Mouse (Mus musculus): ENCODE data around the gene Zfp874a.
"Not testable (repeated sequence)": the region's sequence is repeated elsewhere in the genome, so short reads cannot be mapped to it uniquely, and the experiment has no call there.

DNA sequence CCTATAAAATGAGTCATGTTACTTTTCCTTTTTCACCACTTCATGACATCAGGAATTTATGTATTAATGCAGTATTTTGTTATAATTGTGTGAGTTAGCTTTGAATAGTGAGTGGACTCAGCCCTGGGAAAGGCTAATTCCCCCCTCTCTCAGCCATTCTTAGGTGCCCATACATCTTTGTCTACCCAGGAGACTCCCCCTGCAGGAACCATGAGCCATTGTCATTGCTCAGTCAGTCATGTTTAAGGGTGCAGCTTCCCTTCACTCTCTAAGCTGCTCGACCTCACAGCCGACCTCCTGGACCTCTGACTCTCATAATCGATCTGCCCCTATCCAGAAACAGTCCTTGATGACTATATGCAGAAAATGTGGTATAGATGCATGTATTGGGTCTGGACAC lies 75.2 kb downstream of the Zfp874a start:
- TF ChIP-seq E2F4 (IDR thresholded peaks at IDR 0.05; ENCODE audit: borderline replicate concordance, low read depth, low read length); USF2 (IDR thresholded peaks at IDR 0.05; ENCODE audit: borderline replicate concordance in 1 of 2, insufficient read depth in 1 of 2, low read depth in 1 of 2, low read length in 2 of 2); CHD1 (IDR thresholded peaks at IDR 0.05; ENCODE audit: low read depth, low read length); POLR2A (IDR thresholded peaks at IDR 0.05; ENCODE audit: control insufficient read depth in 1 of 2, insufficient read depth in 1 of 2, low read depth in 1 of 2, low read length in 2 of 2, poor library complexity in 1 of 2); GATA1 (IDR thresholded peaks at IDR 0.05; ENCODE audit: low read depth, low read length); UBTF (IDR thresholded peaks at IDR 0.05; ENCODE audit: borderline replicate concordance, insufficient read depth, low read depth, low read length); GABPA (IDR thresholded peaks at IDR 0.05; ENCODE audit: low read depth, low read length); KAT2A (conservative IDR thresholded peaks at IDR 0.05; ENCODE audit: low read depth, low read length); MAFK (IDR thresholded peaks at IDR 0.05; ENCODE audit: borderline replicate concordance, low read depth, low read length); CHD2 (IDR thresholded peaks at IDR 0.05; ENCODE audit: low read length); ELF1 (IDR thresholded peaks at IDR 0.05; ENCODE audit: low read depth, low read length): not testable (repeated sequence)
- 0 out of 6 replicates have a peak, but pooled peaks of 1 of the 3 experiments have one; percentile 4 for TF ChIP-seq CTCF (IDR thresholded peaks at IDR 0.05 in 2 of 3, conservative IDR thresholded peaks at IDR 0.05 in 1 of 3; ENCODE audit: control insufficient read depth in 1 of 3, insufficient read depth in 1 of 3, low read depth in 2 of 3, low read length in 3 of 3, poor library complexity in 1 of 3, severe bottlenecking in 1 of 3)
